Mouse (Mus musculus) MEL (cell line): ENCODE data around the gene Rnf145.
A peak's percentile ranks its signal among the peaks of the same experiment; 100 is the strongest.

ENCODE experiments used
- CTCF ChIP-seq, 3 experiments: IDR thresholded peaks in 2 of 3; conservative IDR thresholded peaks in 1 of 3; 2 replicates each; pipeline ENCODE4 v1.5.1; 2011 to 2012; ENCODE audit warnings: low read length in 3 of 3, low read depth in 2 of 3, mild to moderate bottlenecking in 2 of 3, improper control_type of control experiment in 1 of 3, inconsistent platforms in 1 of 3, mixed read lengths in 1 of 3, moderate library complexity in 1 of 3; ENCODE audit not compliant: control insufficient read depth in 1 of 3, insufficient read depth in 1 of 3, poor library complexity in 1 of 3, severe bottlenecking in 1 of 3
- JUND ChIP-seq: IDR thresholded peaks from 2 replicates; pipeline ENCODE4 v1.6.1; 2011; ENCODE audit warnings: low read depth, mild to moderate bottlenecking, improper control_type of control experiment, low read length
- NRF1 ChIP-seq: IDR thresholded peaks from 2 replicates; pipeline ENCODE4 v1.6.1; 2014; ENCODE audit warnings: low read depth, mild to moderate bottlenecking, inconsistent platforms, low read length, improper control_type of control experiment, moderate library complexity; ENCODE audit not compliant: poor library complexity, insufficient read depth, severe bottlenecking
- POLR2A ChIP-seq, 2 experiments: IDR thresholded peaks; 2 replicates each; pipeline ENCODE4 v1.6.1; 2011 to 2012; ENCODE audit warnings: low read length in 2 of 2, mild to moderate bottlenecking in 2 of 2, control low read depth in 1 of 2, improper control_type of control experiment in 1 of 2, low read depth in 1 of 2, moderate library complexity in 1 of 2; ENCODE audit not compliant: control insufficient read depth in 1 of 2, insufficient read depth in 1 of 2, poor library complexity in 1 of 2
- TCF12 ChIP-seq: IDR thresholded peaks from 2 replicates; pipeline ENCODE4 v1.6.1; 2014; ENCODE audit warnings: low read depth, mild to moderate bottlenecking, inconsistent platforms, low read length, improper control_type of control experiment, moderate library complexity

DNA sequence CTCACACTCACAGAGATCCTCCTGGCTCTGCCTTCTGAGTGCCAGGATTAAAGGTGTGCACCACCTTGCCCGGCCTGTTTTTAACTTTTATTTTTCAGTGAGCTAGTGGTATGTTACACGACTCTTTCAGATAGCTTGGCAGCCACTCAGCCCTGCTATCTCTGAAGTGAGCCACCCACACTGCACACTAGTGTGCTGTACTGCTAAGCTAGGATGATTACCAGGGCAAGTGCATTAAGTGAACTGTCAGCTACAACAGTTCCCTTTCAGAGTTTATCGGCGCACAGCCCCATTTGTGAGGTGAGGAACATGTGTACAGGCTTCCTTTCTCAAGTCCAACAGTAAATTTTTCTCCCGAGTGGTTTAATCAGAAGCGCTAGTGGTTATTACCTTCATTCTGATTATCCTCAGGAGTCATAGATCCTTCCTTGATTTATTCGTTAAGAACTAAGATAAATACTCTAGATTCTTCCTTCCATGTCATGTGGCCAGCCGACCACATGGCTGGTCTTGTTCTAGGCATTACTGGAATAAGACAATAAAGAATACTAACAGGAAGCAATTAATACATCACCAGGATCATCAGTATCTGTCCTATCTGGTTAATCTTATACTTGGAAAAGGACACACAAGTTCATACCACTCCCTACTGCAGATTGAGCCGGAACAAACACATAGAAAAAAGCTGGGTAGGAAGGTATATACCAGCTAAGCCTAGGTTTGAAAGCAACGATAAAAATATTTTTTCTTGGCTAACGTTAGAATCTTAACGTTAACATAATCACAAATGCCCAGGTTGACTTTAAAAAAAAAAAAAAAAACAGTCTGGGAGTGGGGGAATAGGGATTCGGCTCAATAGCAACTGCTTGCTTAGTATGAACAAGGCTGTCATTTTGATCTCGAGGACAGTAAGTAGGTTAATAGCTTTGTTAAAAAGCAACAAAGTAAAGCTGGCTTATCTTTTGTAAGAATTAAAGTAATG lies 6.4 kb upstream of the Rnf145 start:
- TF ChIP-seq TCF12, result peak; percentile 88
- TF ChIP-seq POLR2A (IDR thresholded peaks at IDR 0.05; ENCODE audit: control insufficient read depth in 1 of 2, insufficient read depth in 1 of 2, low read depth in 1 of 2, low read length in 2 of 2, poor library complexity in 1 of 2), result peak; percentile 44 to 81; a peak in 3 of 4 replicates
- no peak for TF ChIP-seq CTCF (IDR thresholded peaks at IDR 0.05 in 2 of 3, conservative IDR thresholded peaks at IDR 0.05 in 1 of 3; ENCODE audit: control insufficient read depth in 1 of 3, insufficient read depth in 1 of 3, low read depth in 2 of 3, low read length in 3 of 3, poor library complexity in 1 of 3, severe bottlenecking in 1 of 3)
- TF ChIP-seq JUND, result 0 out of 2 replicates have a peak, but pooled peaks have one; percentile 23
- no peak for TF ChIP-seq NRF1
